ENCODE assay signal across 21 mouse cellular contexts in the genomic region with DNA sequence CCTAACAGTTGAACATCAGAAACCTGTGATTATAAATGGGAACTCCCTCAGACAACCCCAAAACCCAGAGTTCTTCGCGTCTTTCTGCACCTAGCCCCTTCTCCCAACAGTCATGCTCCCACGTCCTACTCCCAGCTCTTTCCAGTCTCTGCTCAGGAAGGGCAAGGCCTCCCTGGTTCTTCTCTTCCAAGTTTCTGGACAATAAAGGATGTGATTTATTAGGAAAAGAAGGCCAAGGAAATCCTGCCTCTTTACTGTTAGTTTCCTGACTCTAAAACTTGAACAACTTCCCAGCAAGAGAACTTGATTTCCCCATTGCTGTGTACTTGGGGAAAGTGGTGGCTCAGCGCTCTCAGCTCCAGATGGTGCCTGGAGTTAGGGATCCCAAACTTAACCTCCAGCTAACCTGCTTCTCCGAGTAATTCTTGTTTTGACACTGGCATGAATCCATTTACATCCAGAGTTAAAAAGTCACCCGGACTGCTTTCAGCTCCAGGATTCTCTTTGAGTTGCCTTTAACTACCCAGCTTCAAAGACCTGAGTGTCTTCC.
DNase-seq lines count a peak whose midpoint lies in the region; ATAC-seq and TF ChIP-seq lines count a peak whose summit lies in the region.
"Had no signal": no experiment of that assay in that cellular context is flagged by ENCODE, and none has a peak within 500 bp of the region (broad histone marks: within the 10 kb centered on the region; RNA-seq: fewer than 3 reads in every experiment).

No protein-coding gene starts in this region.

- H3K27ac ChIP-seq in limb, embryonic 14.5 days (replicated peaks; ENCODE audit: low read depth, low read length), result no peak overlapping the region
- no peak overlapping the region for H3K27ac ChIP-seq in limb, embryonic 10.5 days
- H3K27ac ChIP-seq in kidney, adult 2 months (ENCODE audit: insufficient read depth, low read depth, low read length), result peak overlapping the region; percentile 59; the same call in 1 of the 2 replicates
- peak overlapping the region; percentile 47 for H3K27ac ChIP-seq in stomach, embryonic 16.5 days (ENCODE audit: low read length)
- no peak overlapping the region for H3K27ac ChIP-seq in hindbrain, embryonic 13.5 days
- H3K27ac ChIP-seq: embryonic facial prominence, embryonic 15.5 days; hindbrain, embryonic 15.5 days; intestine, embryonic 15.5 days; limb, embryonic 12.5 days; liver, embryonic 14.5 days; midbrain, embryonic 15.5 days had no signal

- peaks cover 16% of the 10 kb centered on the region for H3K4me1 ChIP-seq in limb, embryonic 14.5 days (ENCODE audit: control insufficient read depth, insufficient read depth, low read length)
- peaks cover 21% of the 10 kb centered on the region for H3K4me1 ChIP-seq in limb, embryonic 10.5 days
- H3K4me1 ChIP-seq in kidney, adult 2 months (ENCODE audit: control insufficient read depth, insufficient read depth, low read length), result peaks cover 3% of the 10 kb centered on the region
- H3K4me1 ChIP-seq in stomach, embryonic 16.5 days (ENCODE audit: control insufficient read depth, insufficient read depth, low read length), result 0 out of 2 replicates have a peak, but pooled peaks cover 6% of the 10 kb centered on the region
- no peaks in the 10 kb centered on the region for H3K4me1 ChIP-seq in hindbrain, embryonic 13.5 days (replicated peaks)
- H3K4me1 ChIP-seq: midbrain, embryonic 15.5 days had no signal

- TF ChIP-seq POLR2A in limb, embryonic 14.5 days (IDR thresholded peaks at IDR 0.05; ENCODE audit: borderline replicate concordance, extremely low read depth, insufficient read depth, insufficient read length), result no peak
- no peak for TF ChIP-seq POLR2A in kidney, adult 2 months (IDR thresholded peaks at IDR 0.05; ENCODE audit: low read depth, low read length)

- H3K4me2 ChIP-seq in limb, embryonic 14.5 days (replicated peaks; ENCODE audit: low read depth, low read length, severe bottlenecking), result no peak overlapping the region
- H3K4me2 ChIP-seq in stomach, embryonic 16.5 days (ENCODE audit: low read depth, low read length), result no peak overlapping the region
- H3K4me2 ChIP-seq in hindbrain, embryonic 13.5 days, result no peak overlapping the region
- H3K4me2 ChIP-seq: embryonic facial prominence, embryonic 15.5 days; heart, embryonic 12.5 days; hindbrain, embryonic 15.5 days; intestine, embryonic 15.5 days; limb, embryonic 12.5 days; midbrain, embryonic 15.5 days had no signal

- peak; percentile 3 for DNase-seq in limb, embryonic 14.5 days (ENCODE audit: low spot score)
- DNase-seq in limb, embryonic 10.5 days (ENCODE audit: low spot score), result no peak
- peak; percentile 65 for DNase-seq in kidney, adult 2 months
- DNase-seq in kidney, postnatal 14 days, result peak; percentile 55
- no peak for DNase-seq in urinary bladder, postnatal 25 days (ENCODE audit: low spot score)
- DNase-seq: cerebellum, adult 18-20 months; cerebellum, postnatal 36 days; lung, postnatal 14 days; right cerebral cortex, postnatal 14 days; thymus, postnatal 4 days had no signal

- no peak for TF ChIP-seq CTCF in kidney, adult 2 months (conservative IDR thresholded peaks at IDR 0.05; ENCODE audit: insufficient read depth, insufficient read length, low read depth, low read length)

- H3K27me3 ChIP-seq in limb, embryonic 14.5 days (ENCODE audit: control insufficient read depth, insufficient read depth, low read length), result no peaks in the 10 kb centered on the region
- H3K27me3 ChIP-seq in limb, embryonic 10.5 days (ENCODE audit: low read depth, poor library complexity, severe bottlenecking), result no peaks in the 10 kb centered on the region
- no peaks in the 10 kb centered on the region for H3K27me3 ChIP-seq in kidney, adult 2 months (replicated peaks; ENCODE audit: control insufficient read depth, insufficient read depth, low read length)
- H3K27me3 ChIP-seq in stomach, embryonic 16.5 days (ENCODE audit: control insufficient read depth, insufficient read depth, low read length), result no peaks in the 10 kb centered on the region
- no peaks in the 10 kb centered on the region for H3K27me3 ChIP-seq in hindbrain, embryonic 13.5 days
- H3K27me3 ChIP-seq: CH12.LX; embryonic facial prominence, embryonic 15.5 days; heart, embryonic 12.5 days; hindbrain, embryonic 15.5 days; intestine, embryonic 15.5 days; limb, embryonic 12.5 days; midbrain, embryonic 15.5 days had no signal

- no peak overlapping the region for H3K9ac ChIP-seq in limb, embryonic 14.5 days (ENCODE audit: low read depth, low read length, severe bottlenecking)
- no peak overlapping the region for H3K9ac ChIP-seq in stomach, embryonic 16.5 days (ENCODE audit: low read length)
- no peak overlapping the region for H3K9ac ChIP-seq in hindbrain, embryonic 13.5 days
- H3K9ac ChIP-seq: embryonic facial prominence, embryonic 15.5 days; heart, embryonic 12.5 days; hindbrain, embryonic 15.5 days; intestine, embryonic 15.5 days; limb, embryonic 12.5 days; liver, embryonic 14.5 days; midbrain, embryonic 15.5 days had no signal

- 66% methylated on average over 6 of the region's 6 CpGs for WGBS in limb, embryonic 14.5 days
- 76% methylated on average over 6 of the region's 6 CpGs for WGBS in limb, embryonic 10.5 days
- WGBS in kidney, adult 2 months, result 38% methylated on average over 6 of the region's 6 CpGs
- 37% methylated on average over 6 of the region's 6 CpGs for WGBS in stomach, embryonic 16.5 days
- WGBS in hindbrain, embryonic 13.5 days, result 84% methylated on average over 6 of the region's 6 CpGs

- H3K36me3 ChIP-seq in limb, embryonic 14.5 days (ENCODE audit: control insufficient read depth, insufficient read depth, low read length), result peaks cover 13% of the 10 kb centered on the region
- no peaks in the 10 kb centered on the region for H3K36me3 ChIP-seq in limb, embryonic 10.5 days
- H3K36me3 ChIP-seq in kidney, adult 2 months (ENCODE audit: control insufficient read depth, insufficient read depth, low read length), result no peaks in the 10 kb centered on the region
- H3K36me3 ChIP-seq in stomach, embryonic 16.5 days (ENCODE audit: control insufficient read depth, insufficient read depth, low read length), result no peaks in the 10 kb centered on the region
- H3K36me3 ChIP-seq in hindbrain, embryonic 13.5 days, result peaks cover 7% of the 10 kb centered on the region
- H3K36me3 ChIP-seq: hindbrain, embryonic 15.5 days; intestine, embryonic 15.5 days; midbrain, embryonic 15.5 days had no signal

- no peaks in the 10 kb centered on the region for H3K9me3 ChIP-seq in limb, embryonic 14.5 days (ENCODE audit: control insufficient read depth, low read length)
- H3K9me3 ChIP-seq in limb, embryonic 10.5 days (replicated peaks), result no peaks in the 10 kb centered on the region
- H3K9me3 ChIP-seq in stomach, embryonic 16.5 days (replicated peaks; ENCODE audit: control insufficient read depth, low read length), result no peaks in the 10 kb centered on the region
- no peaks in the 10 kb centered on the region for H3K9me3 ChIP-seq in hindbrain, embryonic 13.5 days
- H3K9me3 ChIP-seq: embryonic facial prominence, embryonic 15.5 days; heart, embryonic 12.5 days; hindbrain, embryonic 15.5 days; intestine, embryonic 15.5 days; limb, embryonic 12.5 days; midbrain, embryonic 15.5 days had no signal

- no peak overlapping the region for H3K4me3 ChIP-seq in limb, embryonic 14.5 days (replicated peaks; ENCODE audit: low read length)
- H3K4me3 ChIP-seq in limb, embryonic 10.5 days, result no peak overlapping the region
- H3K4me3 ChIP-seq in kidney, adult 2 months (ENCODE audit: insufficient read depth, low read depth, low read length), result no peak overlapping the region
- no peak overlapping the region for H3K4me3 ChIP-seq in stomach, embryonic 16.5 days (replicated peaks; ENCODE audit: low read length)
- H3K4me3 ChIP-seq in hindbrain, embryonic 13.5 days, result no peak overlapping the region
- H3K4me3 ChIP-seq: embryonic facial prominence, embryonic 15.5 days; heart, embryonic 12.5 days; hindbrain, embryonic 15.5 days; intestine, embryonic 15.5 days; limb, embryonic 12.5 days; midbrain, embryonic 15.5 days; myocyte had no signal

- ATAC-seq in limb, embryonic 14.5 days (ENCODE audit: low FRiP score, low read depth), result no peak
- peak; percentile 46; the same call in 1 of the 2 replicates for ATAC-seq in stomach, embryonic 16.5 days (ENCODE audit: insufficient read depth, low FRiP score)
- ATAC-seq in hindbrain, embryonic 13.5 days (ENCODE audit: low FRiP score), result no peak
- ATAC-seq: intestine, embryonic 15.5 days; midbrain, embryonic 15.5 days had no signal

Comparison
In these comparisons a context has a peak if more than half of its experiments do, and no peak if none do; other contexts are left out.
1. DNase-seq: peak in limb, embryonic 14.5 days (single experiment), kidney, adult 2 months (single experiment) and kidney, postnatal 14 days (single experiment); none in limb, embryonic 10.5 days (single experiment) and urinary bladder, postnatal 25 days (single experiment).
2. H3K27ac ChIP-seq: peak in kidney, adult 2 months (single experiment) and stomach, embryonic 16.5 days (single experiment); none in limb, embryonic 14.5 days (single experiment), limb, embryonic 10.5 days (single experiment) and hindbrain, embryonic 13.5 days (single experiment).